Mouse (Mus musculus): ENCODE measurements around the gene Nmt1. TPM values are rescaled to one million over a fixed set of nuclear protein-coding genes. Genes with fewer than 3 reads are reported as not detected.
A peak's percentile ranks its signal among the peaks of the same experiment; 100 is the strongest.

Nmt1 gene
- 45.6 and 51.3 TPM in 2 replicates for polyA plus RNA-seq (2014; fragmentation: Nextera tagmentation; extraction: Ambion mirVana)

DNA sequence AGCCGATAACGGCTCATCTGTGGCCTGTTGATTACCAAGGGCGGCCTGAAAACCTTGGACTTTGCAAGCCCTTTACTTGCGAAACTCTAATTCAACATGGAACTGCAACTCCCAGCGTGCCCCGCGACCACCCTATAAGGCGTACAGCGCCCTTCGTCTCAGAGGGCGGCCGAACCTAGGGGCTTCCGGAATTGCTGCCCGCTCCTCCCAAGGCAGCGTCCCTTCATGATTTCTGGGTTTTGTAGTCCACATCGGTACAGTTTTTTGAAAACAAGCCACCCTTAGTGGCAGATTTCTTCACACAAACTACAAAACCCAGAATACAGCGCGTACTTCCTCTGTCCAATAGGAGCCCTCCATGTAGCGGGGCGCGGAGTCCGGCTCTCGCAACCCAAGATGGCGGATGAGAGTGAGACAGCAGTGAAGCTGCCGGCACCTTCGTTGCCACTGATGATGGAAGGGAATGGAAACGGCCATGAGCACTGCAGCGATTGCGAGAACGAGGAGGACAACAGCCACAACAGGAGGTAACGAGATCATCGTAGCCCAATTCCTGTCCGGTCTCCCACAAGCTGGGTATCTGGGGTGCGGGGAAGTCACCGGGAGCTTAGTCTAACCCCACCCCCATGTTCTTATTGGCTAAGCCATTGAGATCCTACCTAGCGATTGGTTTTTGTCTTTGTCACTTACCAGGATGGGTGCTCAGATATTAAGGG, at the start of gene Nmt1, which contains the start of gene Dcakd:
Gene Nmt1 (plus strand): TSS at position 15 of the 716 bp plus-strand sequence.
Gene Dcakd (minus strand): TSS at position 158 of the 716 bp plus-strand sequence.
- under 1% methylated on average over 36 of the region's 36 CpGs for WGBS
- Histone ChIP-seq H3K4me3 (ENCODE audit: low read depth, low read length) (peak within 1 kb of the TSS; percentile 64), H3K27me3 (ENCODE audit: control insufficient read depth, insufficient read depth, low read length) (no peaks in the 10 kb centered on the region), H3K9me3 (ENCODE audit: control insufficient read depth, low read length) (no peaks in the 10 kb centered on the region), H3K9ac (ENCODE audit: low read length) (peak within 1 kb of the TSS; percentile 82), H3K36me3 (ENCODE audit: control insufficient read depth, insufficient read depth, low read length) (no peaks in the 10 kb centered on the region), H3K4me1 (ENCODE audit: control insufficient read depth, insufficient read depth, low read length) (peaks cover 5% of the 10 kb centered on the region), H3K27ac (ENCODE audit: low read depth, low read length) (peak within 1 kb of the TSS; percentile 32; the same call in 1 of the 2 replicates), H3K4me2 (peak within 1 kb of the TSS; percentile 69)
- peak; percentile 99 for ATAC-seq (ENCODE audit: low FRiP score)
- peak; percentile 99 for DNase-seq (ENCODE audit: low spot score, missing footprints)

GRCm38 (mm10) chr11:102981151-102981890, 46.7 kb upstream of the Nmt1 start:
- ATAC-seq (ENCODE audit: low FRiP score): no peak
- no peaks in the 10 kb centered on the region for H3K4me1 ChIP-seq (ENCODE audit: control insufficient read depth, insufficient read depth, low read length)
- WGBS: 70% methylated on average over 10 of the region's 10 CpGs

GRCm38 (mm10) chr11:102984086-102984485, 43.9 kb upstream of the Nmt1 start:
- no peaks in the 10 kb centered on the region for H3K4me1 ChIP-seq (ENCODE audit: control insufficient read depth, insufficient read depth, low read length)
- 86% methylated on average over 9 of the region's 9 CpGs for whole genome bisulfite sequencing
- peaks cover 6% of the 10 kb centered on the region for H3K27me3 ChIP-seq (ENCODE audit: control insufficient read depth, insufficient read depth, low read length)
- H3K4me2 ChIP-seq: no peak overlapping the region
- DNase-seq (ENCODE audit: low spot score, missing footprints) (no peak), ATAC-seq (ENCODE audit: low FRiP score) (no peak)
- H3K36me3 ChIP-seq (ENCODE audit: control insufficient read depth, insufficient read depth, low read length): no peaks in the 10 kb centered on the region
- H3K9me3 ChIP-seq (ENCODE audit: control insufficient read depth, low read length): no peaks in the 10 kb centered on the region
- no peak overlapping the region for H3K9ac ChIP-seq (ENCODE audit: low read length)
- no peak overlapping the region for H3K4me3 ChIP-seq (ENCODE audit: low read depth, low read length)
- no peak overlapping the region for H3K27ac ChIP-seq (ENCODE audit: low read depth, low read length)

More at GRCm38 (mm10) chr11:102981151-102981890, 46.7 kb upstream of the Nmt1 start:
- no peak for DNase-seq (ENCODE audit: low spot score, missing footprints)
- H3K27me3 ChIP-seq (ENCODE audit: control insufficient read depth, insufficient read depth, low read length): no peaks in the 10 kb centered on the region
- H3K4me2 ChIP-seq: no peak overlapping the region
- no peak overlapping the region for H3K9ac ChIP-seq (ENCODE audit: low read length)
- H3K36me3 ChIP-seq (ENCODE audit: control insufficient read depth, insufficient read depth, low read length): no peaks in the 10 kb centered on the region
- H3K4me3 ChIP-seq (ENCODE audit: low read depth, low read length): no peak overlapping the region
- no peak overlapping the region for H3K27ac ChIP-seq (ENCODE audit: low read depth, low read length)
- H3K9me3 ChIP-seq (ENCODE audit: control insufficient read depth, low read length): no peaks in the 10 kb centered on the region

DNA sequence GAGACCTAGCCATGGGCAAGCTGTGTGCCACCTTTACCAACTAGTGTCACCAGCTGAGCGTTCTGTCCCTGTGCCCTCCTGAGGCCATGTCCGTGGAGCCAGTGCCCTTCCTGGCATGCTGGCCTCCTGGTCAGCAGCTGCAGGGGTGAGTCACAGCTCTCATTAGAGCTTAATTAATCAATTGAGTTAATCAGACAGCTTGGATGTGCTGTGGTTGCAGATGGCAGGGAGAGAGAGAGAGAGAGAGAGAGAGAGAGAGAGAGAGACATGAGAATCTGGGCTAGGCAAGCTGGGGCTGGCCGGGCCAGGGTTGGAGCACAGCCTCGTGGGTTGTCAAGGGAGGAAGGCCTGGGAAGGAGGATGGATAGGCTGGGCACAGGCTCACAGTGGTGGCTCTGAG, 43.4 kb upstream of the Nmt1 start:
- no peaks in the 10 kb centered on the region for H3K9me3 ChIP-seq (ENCODE audit: control insufficient read depth, low read length)
- no peak overlapping the region for H3K27ac ChIP-seq (ENCODE audit: low read depth, low read length)
- no peak overlapping the region for H3K4me2 ChIP-seq
- H3K27me3 ChIP-seq (ENCODE audit: control insufficient read depth, insufficient read depth, low read length): peaks cover 11% of the 10 kb centered on the region
- DNase-seq (ENCODE audit: low spot score, missing footprints): no peak
- no peaks in the 10 kb centered on the region for H3K36me3 ChIP-seq (ENCODE audit: control insufficient read depth, insufficient read depth, low read length)
- peaks cover 2% of the 10 kb centered on the region; the same call in 1 of the 2 replicates for H3K4me1 ChIP-seq (ENCODE audit: control insufficient read depth, insufficient read depth, low read length)
- 68% methylated on average over 4 of the region's 4 CpGs for WGBS
- H3K4me3 ChIP-seq (ENCODE audit: low read depth, low read length): no peak overlapping the region
- ATAC-seq (ENCODE audit: low FRiP score): no peak
- H3K9ac ChIP-seq (ENCODE audit: low read length): no peak overlapping the region

- Histone ChIP-seq H3K27ac (ENCODE audit: low read depth, low read length) (no peak overlapping the region), H3K27me3 (ENCODE audit: control insufficient read depth, insufficient read depth, low read length) (peaks cover 14% of the 10 kb centered on the region), H3K9me3 (ENCODE audit: control insufficient read depth, low read length) (no peaks in the 10 kb centered on the region), H3K9ac (ENCODE audit: low read length) (no peak overlapping the region), H3K4me2 (no peak overlapping the region), H3K4me3 (ENCODE audit: low read depth, low read length) (no peak overlapping the region), H3K4me1 (ENCODE audit: control insufficient read depth, insufficient read depth, low read length) (peaks cover 7% of the 10 kb centered on the region), H3K36me3 (ENCODE audit: control insufficient read depth, insufficient read depth, low read length) (no peaks in the 10 kb centered on the region)
- DNase-seq (ENCODE audit: low spot score, missing footprints) (no peak), ATAC-seq (ENCODE audit: low FRiP score) (no peak)
- 58% methylated on average over 6 of the region's 6 CpGs for WGBS
These were observed 42.8 kb upstream of the Nmt1 start for GRCm38 (mm10) chr11:102985160-102985559.

GRCm38 (mm10) chr11:102989641-102990151, 38.3 kb upstream of the Nmt1 start:
- Histone ChIP-seq H3K9me3 (ENCODE audit: control insufficient read depth, low read length) (no peaks in the 10 kb centered on the region), H3K9ac (ENCODE audit: low read length) (peak overlapping the region; percentile 57), H3K4me3 (ENCODE audit: low read depth, low read length) (peak overlapping the region; percentile 31), H3K27ac (ENCODE audit: low read depth, low read length) (no peak overlapping the region), H3K4me1 (ENCODE audit: control insufficient read depth, insufficient read depth, low read length) (peaks cover 28% of the 10 kb centered on the region), H3K4me2 (peak overlapping the region; percentile 72), H3K27me3 (ENCODE audit: control insufficient read depth, insufficient read depth, low read length) (peaks cover 17% of the 10 kb centered on the region), H3K36me3 (ENCODE audit: control insufficient read depth, insufficient read depth, low read length) (peaks cover under 1% of the 10 kb centered on the region; the same call in 1 of the 2 replicates)
- ATAC-seq (ENCODE audit: low FRiP score) (no peak), DNase-seq (ENCODE audit: low spot score, missing footprints) (peak; percentile 92)
- 5% methylated on average over 28 of the region's 28 CpGs for WGBS

GRCm38 (mm10) chr11:102990152-102990663, 37.8 kb upstream of the Nmt1 start:
- Histone ChIP-seq H3K4me2 (peak overlapping the region; percentile 72), H3K4me1 (ENCODE audit: control insufficient read depth, insufficient read depth, low read length) (peaks cover 28% of the 10 kb centered on the region), H3K36me3 (ENCODE audit: control insufficient read depth, insufficient read depth, low read length) (peaks cover 4% of the 10 kb centered on the region; the same call in 1 of the 2 replicates), H3K9me3 (ENCODE audit: control insufficient read depth, low read length) (no peaks in the 10 kb centered on the region), H3K27ac (ENCODE audit: low read depth, low read length) (no peak overlapping the region), H3K9ac (ENCODE audit: low read length) (peak overlapping the region; percentile 57), H3K27me3 (ENCODE audit: control insufficient read depth, insufficient read depth, low read length) (peaks cover 17% of the 10 kb centered on the region), H3K4me3 (ENCODE audit: low read depth, low read length) (peak overlapping the region; percentile 31)
- DNase-seq (ENCODE audit: low spot score, missing footprints) (peak; percentile 88), ATAC-seq (ENCODE audit: low FRiP score) (peak; percentile 44; the same call in 1 of the 2 replicates)
- WGBS: 1% methylated on average over 29 of the region's 29 CpGs

DNA sequence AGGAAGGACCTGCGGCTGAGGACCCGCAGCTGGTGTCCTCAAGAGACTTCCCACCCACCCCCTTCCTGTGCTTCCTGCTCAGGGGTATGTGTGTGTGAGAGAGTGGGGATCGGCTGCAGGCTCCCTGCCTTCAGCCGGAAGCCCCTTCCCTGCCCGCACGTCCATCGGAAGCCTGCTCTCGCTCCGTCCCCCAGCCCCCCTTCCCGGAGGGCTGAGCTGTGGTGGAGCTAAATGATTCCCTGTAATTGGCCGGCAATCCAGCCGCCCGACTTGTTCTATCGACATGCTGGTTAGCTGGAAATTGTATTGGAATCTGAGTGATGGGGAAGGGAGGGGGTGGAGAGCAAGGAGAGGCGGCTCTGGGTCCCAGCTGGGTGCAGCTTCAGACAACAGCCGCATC, 36.3 kb upstream of the Nmt1 start:
- Histone ChIP-seq H3K27me3 (ENCODE audit: control insufficient read depth, insufficient read depth, low read length) (peaks cover 17% of the 10 kb centered on the region), H3K9me3 (ENCODE audit: control insufficient read depth, low read length) (no peaks in the 10 kb centered on the region), H3K9ac (ENCODE audit: low read length) (peak overlapping the region; percentile 47), H3K36me3 (ENCODE audit: control insufficient read depth, insufficient read depth, low read length) (peaks cover 10% of the 10 kb centered on the region), H3K4me3 (ENCODE audit: low read depth, low read length) (peak overlapping the region; percentile 6; the same call in 1 of the 2 replicates), H3K4me2 (peak overlapping the region; percentile 29), H3K4me1 (ENCODE audit: control insufficient read depth, insufficient read depth, low read length) (peaks cover 28% of the 10 kb centered on the region), H3K27ac (ENCODE audit: low read depth, low read length) (peak overlapping the region; percentile 30)
- ATAC-seq (ENCODE audit: low FRiP score) (no peak), DNase-seq (ENCODE audit: low spot score, missing footprints) (peak; percentile 91)
- 2% methylated on average over 16 of the region's 16 CpGs for WGBS
